Mouse (Mus musculus) liver, embryonic 14.5 days (tissue): ENCODE data around the gene Oxct2b.

ENCODE experiments used
- CTCF ChIP-seq: IDR thresholded peaks from 2 replicates; pipeline ENCODE4 v1.5.1; 2016; ENCODE audit warnings: antibody characterized with exemption, low read depth, control low read depth
- EP300 ChIP-seq: IDR thresholded peaks from 2 replicates; pipeline ENCODE4 v1.6.1; 2016; ENCODE audit warnings: antibody characterized with exemption, low read depth

DNA sequence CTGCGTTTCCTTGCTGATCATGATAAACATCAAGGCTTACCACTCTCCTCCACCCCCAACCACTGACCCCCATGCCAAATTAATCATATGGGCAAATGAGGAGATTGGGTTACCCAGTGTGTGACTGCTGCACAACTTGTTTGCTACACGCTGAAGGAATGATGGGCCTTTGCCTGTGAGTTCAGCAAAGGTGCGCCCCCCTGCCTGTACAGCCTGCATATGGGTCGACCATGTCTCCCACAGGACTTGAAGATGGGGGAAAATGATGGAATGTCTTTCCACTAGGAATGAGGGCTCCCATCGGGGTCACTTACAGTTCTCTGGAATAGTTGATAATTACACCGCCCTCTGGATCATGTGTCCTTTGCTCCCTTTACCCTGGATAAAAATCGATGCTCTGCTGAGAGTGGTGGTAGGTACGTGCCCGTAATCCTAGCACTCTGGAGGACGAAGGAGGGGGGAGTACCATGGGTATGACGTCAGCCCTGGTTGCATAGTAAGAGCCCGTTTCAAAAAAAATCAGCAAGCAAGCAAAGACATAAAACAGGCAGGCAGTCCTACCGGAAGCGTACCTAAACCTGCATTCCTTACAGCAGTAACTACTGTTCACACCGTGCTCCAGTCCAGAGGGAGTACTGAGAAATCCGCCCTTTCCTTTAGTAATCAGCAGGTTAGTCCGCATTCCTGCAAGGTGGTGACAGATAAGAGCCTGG is 22.8 kb upstream of the Oxct2b start:
- TF ChIP-seq EP300, result no peak
- no peak for TF ChIP-seq CTCF
